Mouse (Mus musculus): ENCODE data around the gene Cdc42ep3. TPM values are rescaled to one million over a fixed set of nuclear protein-coding genes. Genes with fewer than 3 reads are reported as not detected.

Cdc42ep3 gene
- total RNA-seq, 2 experiments from 2014 or later, result 75.4 to 190 TPM

DNA sequence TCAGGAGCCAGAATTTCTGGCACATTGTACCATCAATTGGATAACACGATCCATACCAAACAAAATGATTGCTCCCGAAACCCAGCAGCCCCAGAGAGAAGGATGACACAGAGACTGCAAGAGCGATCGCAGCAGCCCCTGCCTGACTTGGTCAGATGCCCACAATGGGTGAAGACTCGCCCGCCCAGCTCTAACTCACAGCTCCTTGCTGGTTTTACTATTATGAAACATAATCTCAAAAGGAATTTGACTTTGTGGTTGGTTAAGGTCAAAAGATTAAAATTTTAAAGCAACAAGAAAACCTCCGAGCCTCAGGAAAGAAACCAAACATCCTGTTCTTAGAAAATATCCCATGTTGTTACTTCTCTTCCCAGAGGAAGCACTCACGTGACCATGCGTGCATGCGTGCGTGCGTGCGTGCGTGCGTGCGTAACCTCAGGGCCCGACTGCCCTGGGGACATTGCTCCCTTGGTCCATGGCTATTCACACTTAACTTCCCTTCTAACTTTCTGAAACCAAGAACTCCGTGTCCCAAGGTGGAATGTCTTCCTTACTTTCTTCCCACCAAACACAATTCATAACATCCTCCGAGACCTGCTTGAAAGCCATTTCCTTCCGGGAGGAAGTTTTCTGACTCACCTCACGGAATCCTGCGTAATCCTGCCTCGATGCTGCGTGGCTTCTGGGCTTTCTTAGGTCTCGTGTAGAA, 9.7 kb downstream of the Cdc42ep3 start:
- ATAC-seq (ENCODE audit: poor library complexity, severe bottlenecking), result no peak

DNA sequence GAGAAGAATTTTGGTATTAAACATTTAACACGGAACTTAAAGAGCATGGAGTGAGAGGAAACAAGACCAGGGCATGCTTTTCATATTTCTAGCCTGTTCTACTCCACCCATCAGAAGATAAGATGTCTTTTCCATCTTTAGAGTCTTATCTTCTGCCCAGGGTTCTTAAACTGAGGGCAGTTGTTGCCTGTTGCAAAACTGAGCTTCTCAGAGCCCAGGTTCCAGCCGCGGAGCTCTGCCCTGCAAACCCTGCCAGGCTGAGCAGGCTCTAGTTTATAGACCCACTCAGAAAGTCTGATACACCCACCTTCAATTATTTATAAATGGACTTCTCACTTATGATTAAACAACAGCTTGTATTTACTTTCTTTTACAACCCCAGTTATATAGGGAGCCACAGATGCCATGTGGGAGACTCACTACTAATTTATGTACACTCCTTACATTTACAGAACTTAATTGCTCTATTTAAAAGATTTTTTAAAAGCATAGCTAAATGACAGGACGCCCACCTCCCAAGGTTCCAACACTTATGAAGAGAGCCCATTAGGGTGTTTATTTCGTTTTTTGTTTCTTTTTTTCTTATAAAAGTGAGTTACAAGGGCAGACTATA, 11.5 kb downstream of the Cdc42ep3 start:
- ATAC-seq (ENCODE audit: poor library complexity, severe bottlenecking), result no peak

DNA sequence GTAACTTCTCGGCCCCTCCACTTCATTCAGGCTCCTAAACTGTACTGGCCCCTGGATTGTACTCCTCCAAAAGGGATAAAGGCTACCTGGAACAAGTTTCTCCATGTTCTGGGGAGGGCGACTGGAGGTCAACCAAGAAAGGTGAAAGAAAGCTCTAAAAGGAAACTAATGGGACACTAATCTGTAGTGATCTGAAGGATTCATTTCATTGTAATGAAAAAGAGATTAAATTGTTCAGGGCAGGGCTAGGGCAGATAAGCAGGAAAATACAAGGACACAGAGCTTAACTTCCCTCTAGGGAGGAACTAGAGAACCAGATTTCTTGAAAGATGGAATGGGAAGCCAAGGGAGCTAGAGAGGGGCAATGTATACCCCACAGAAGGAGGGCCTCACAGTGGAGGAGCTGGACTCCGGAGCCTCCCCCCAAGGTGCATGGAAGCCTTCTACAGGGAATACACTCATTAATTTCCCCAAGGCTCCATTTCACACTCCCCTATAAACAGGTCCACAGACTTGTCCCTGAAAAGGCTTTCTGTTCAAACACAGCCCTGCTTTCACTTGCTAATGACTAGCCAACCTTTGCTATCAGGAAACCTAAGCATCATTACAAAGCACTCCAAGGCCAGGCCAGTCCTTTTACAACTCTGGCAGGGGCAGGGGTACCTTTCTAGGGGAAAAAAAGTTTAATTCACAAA, 12.1 kb downstream of the Cdc42ep3 start:
- ATAC-seq (ENCODE audit: poor library complexity, severe bottlenecking), result no peak

- no peak for ATAC-seq (ENCODE audit: poor library complexity, severe bottlenecking)
These were observed 12.9 kb downstream of the Cdc42ep3 start for GRCm38 (mm10) chr17:79341946-79342470.

GRCm38 (mm10) chr17:79337494-79337893, 17.4 kb downstream of the Cdc42ep3 start:
- no peak for ATAC-seq (ENCODE audit: poor library complexity, severe bottlenecking)

DNA sequence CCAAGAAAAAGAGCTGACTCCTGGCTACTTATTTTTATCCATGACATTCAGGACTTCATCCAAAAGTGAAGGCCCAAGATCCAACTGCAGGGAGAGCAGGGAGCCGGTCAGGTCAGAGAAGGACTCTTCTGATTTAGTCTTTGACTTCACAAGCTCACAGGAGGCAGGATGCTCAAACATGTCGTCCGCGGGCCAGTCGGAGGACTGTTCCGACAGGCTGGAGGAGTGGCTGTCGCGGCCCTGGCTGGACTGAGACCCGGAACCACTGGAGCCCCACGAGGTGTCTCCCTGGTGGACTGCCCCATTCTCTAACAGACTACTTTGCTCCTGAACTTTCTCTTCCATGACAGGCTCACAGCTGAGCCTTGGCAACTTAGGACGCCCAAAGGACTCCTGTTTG, 20.2 kb downstream of the Cdc42ep3 start:
- no peak for ATAC-seq (ENCODE audit: poor library complexity, severe bottlenecking)

DNA sequence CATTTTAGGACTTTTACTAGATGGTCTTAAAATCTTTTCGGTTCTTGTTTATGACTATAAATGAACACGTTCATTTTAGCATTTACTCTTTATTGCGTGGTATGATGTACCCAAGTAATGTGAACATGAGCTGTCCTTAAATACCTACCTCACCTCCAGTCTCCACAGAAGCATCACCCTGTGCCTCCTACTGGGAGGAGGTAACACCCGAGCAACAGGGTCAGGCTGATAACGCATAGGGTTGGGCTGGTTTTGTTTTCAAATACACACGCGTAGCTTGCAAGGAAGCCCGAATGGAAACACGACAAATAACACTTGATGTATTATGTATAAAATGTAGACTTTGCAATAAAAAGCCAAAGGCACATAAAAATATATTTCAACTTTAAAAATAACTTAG, 21.2 kb downstream of the Cdc42ep3 start:
- no peak for ATAC-seq (ENCODE audit: poor library complexity, severe bottlenecking)

- ATAC-seq (ENCODE audit: poor library complexity, severe bottlenecking), result peak; percentile 85
These were observed 22.0 kb downstream of the Cdc42ep3 start for GRCm38 (mm10) chr17:79332864-79333263.

GRCm38 (mm10) chr17:79330397-79330796, 24.5 kb downstream of the Cdc42ep3 start:
- ATAC-seq (ENCODE audit: poor library complexity, severe bottlenecking), result no peak

DNA sequence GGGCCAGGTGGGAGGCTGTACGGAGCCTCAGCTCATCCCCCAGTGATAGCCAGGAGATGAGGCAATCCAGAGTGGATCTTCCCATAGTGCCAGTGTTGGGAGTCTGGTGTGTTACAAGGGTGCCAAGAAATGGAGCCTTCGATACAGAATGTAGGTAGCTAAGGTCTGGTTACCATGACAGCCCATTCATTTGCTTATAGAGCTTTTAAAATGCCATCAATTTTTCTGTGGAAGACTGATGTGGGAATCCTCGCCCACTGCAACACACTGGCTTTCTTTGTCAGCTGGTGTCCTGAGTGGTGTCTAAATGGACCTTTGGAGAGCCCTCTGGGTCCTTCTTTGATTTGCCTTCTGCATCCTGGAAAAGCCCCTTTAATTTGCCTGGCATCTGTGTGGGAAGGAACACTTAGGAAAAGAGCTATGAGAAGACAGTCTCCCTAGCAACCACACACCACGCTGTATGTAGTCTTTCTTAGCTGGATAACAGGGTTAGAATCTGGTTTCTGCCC, 28.0 kb downstream of the Cdc42ep3 start:
- ATAC-seq (ENCODE audit: poor library complexity, severe bottlenecking), result no peak

DNA sequence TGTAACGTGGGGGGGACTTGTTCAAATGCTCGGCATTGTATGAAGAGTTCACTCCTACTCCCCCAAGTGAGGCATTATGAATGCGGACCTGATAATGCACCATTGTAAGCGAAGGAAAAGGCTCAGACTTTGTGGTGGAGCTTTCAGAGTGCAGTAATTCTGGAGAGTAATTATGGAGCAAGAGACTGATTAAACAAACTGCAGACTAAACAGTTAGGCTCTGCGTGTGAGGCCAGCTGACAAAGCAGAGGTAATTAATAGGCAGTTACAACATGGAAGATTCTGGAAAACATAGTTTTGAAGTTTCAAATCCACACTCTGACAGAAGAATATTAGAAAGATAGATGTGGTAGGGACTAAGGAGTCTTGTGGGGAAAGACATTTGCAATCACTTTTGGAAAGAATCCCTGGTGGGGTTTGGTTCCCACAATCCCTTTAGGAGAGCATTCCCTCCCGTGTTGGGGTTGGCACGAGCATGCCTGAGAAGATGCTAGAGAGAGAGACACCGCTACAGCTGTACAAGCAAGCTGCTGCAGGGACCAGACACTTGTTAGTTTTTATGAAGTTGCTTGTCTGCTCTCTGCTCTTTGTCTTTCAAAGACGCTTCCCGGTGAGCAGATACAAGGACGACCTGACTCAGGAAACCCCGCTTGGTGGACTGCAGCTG, 37.7 kb downstream of the Cdc42ep3 start:
- no peak for ATAC-seq (ENCODE audit: poor library complexity, severe bottlenecking)

- no peak for ATAC-seq (ENCODE audit: poor library complexity, severe bottlenecking)
These were observed 39.3 kb downstream of the Cdc42ep3 start for GRCm38 (mm10) chr17:79315415-79316094.

DNA sequence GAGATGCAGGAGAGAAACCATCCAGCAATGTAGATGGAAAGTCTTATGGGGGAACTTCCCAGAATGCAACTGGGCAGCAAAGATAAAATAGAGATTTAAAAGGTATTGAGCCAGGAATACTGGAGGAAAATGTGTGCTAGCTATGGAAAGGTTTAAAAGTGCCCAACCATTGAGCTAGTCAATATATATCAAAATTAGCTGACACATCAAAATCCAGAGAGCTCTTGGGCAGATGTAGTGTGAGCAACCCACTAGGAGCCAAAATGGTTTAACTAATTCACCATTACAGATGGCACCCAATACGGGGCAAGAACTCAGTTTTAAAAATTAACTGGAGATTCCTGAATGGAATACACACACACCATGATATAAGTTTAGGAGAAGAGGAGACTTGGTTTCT, 44.4 kb downstream of the Cdc42ep3 start:
- no peak for ATAC-seq (ENCODE audit: poor library complexity, severe bottlenecking)

DNA sequence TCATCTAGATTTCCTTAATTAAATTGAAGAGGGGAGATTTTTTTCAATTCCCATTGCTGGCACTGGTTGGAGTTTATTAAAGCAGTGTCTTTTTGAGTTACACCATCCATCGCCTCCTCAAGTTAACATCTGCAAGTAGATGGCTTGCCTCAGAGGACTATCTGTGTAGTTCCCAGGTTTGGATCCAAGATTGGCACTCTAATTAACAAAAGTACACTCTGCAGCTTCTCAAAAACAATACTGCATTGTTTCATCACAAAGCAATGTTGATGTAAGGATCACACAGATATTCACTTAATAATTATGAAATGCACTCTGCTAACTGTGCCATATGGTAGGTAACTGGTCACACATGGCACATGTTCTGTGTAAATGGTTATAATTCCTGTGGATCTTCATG, 45.4 kb downstream of the Cdc42ep3 start:
- ATAC-seq (ENCODE audit: poor library complexity, severe bottlenecking), result no peak

DNA sequence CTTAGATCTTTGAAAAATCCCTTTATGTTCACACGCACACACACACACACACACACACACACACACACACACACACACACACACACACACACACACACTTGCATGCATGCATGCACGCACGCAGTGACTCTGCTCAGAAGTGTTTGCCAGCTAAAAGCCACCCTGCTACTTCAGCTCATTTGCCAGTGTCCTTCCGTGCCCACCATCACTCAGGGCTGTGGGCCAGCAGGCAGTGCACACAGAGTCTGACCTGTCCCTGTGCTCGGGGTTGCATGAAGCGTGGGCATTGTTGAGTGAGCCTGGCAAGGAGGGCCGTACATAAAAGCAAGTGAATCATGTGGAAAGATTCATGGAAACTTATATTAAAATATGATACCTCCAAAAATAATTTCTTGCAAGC, 49.2 kb downstream of the Cdc42ep3 start:
- no peak for ATAC-seq (ENCODE audit: poor library complexity, severe bottlenecking)

DNA sequence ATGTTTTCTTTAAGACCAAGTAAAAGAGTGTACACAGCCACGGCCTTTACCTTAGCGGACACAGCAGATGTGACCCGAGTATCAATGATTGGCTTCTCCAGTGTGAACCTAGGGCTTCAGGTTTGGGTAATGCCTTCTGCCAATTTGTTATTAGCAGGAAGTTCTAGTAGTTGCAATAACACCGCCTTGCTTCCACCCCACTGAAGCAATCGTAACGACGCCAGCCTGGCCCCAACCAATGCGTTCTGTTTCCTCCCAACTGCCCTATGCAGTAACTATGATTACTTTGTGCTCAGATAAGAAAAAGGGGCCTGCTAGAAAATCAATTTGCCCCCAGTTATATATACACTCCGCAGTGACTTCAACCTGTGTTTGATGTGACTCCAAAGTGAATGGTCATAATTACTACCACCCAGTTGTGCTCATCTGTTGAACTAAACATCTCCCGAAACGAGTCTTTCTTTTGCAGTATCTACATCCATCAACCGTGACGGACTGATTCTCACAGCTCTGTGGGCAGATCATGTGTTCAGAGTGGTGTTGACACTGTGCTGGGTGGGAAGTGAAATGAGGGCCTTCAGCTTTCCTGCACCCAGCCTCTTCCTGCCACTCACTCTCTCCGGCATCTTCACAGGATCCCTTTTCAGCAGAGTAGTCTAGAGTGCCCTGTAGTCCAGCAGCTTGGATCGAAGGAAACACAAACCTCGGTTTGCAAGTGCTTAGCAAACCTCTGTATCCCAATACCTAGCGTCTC, 51.0 kb downstream of the Cdc42ep3 start:
- ATAC-seq (ENCODE audit: poor library complexity, severe bottlenecking), result peak; percentile 77

DNA sequence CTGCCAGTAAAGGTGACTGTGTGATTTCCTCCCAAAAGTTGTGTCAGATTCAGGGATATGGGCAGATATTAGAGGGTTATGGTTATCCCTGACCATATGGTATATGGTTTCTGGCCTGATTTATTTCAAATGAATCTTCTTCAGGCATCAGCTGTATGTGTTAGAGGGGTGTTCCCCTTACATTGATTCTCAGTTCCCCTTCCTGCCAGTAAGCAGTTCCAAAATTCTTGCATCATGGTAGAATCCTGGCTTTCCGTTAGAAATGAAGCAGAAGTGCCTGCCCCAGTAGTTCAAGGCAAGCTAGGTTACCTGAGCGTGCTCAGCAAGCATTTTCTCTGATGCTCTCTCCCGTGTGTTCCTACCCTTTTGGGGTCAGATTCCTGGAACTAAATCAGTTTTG, 51.7 kb downstream of the Cdc42ep3 start:
- peak; percentile 65 for ATAC-seq (ENCODE audit: poor library complexity, severe bottlenecking)

GRCm38 (mm10) chr17:79299925-79300324, 55.0 kb downstream of the Cdc42ep3 start:
- no peak for ATAC-seq (ENCODE audit: poor library complexity, severe bottlenecking)

DNA sequence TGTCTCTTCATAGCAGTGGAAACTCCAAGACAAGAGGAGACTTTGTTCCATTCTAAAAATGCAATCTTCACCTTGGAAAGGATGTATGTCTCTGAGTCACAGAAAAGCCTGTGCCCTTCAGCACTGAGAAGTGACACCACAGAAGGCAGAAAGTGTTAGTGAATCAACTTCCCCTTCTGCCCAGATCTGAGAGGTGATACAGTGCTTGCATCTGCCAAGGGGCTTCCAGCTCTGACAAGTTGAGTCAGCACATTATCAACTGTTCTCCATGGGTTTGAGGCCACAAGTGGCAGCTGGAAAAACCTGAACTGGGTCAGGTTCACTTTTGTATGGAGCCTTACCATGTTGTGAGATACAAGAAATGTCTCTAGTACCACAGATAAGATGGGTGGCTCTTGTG, 55.9 kb downstream of the Cdc42ep3 start:
- ATAC-seq (ENCODE audit: poor library complexity, severe bottlenecking), result peak; percentile 62

DNA sequence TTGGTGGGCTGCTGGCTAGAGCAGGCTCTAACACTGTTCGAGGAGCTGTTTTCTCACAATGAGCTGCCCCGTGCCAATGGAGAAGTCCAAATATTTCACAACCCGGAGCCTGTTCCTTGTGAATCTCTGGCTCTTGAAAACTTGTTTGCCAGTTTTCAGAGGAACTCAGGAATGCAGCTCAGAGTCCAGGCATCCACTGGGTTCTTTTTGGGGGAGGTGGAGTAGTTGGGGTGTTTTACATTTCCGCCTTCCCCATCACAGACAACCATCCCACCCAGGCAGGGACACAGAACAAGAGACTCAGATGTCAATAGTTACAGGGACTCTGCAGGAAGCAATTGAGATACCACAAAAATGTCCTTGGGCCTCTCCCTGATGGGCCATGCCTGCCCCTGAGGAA, 59.0 kb downstream of the Cdc42ep3 start:
- no peak for ATAC-seq (ENCODE audit: poor library complexity, severe bottlenecking)

Data from megakaryocyte, adult 5-6 weeks (primary cell).